Mouse (Mus musculus): Measurements from ENCODE around the gene Mycn. TPM values are rescaled to one million over a fixed set of nuclear protein-coding genes. Genes with fewer than 3 reads are reported as not detected.

Mycn gene
- total RNA-seq, 2 experiments from 2014 or later: 0.62 to 2.0 TPM

- no peak for DNase-seq
Measured at GRCm38 (mm10) chr12:12926975-12927527, 14.7 kb downstream of the Mycn start.

GRCm38 (mm10) chr12:12924446-12924845, 17.3 kb downstream of the Mycn start:
- DNase-seq: no peak

GRCm38 (mm10) chr12:12920166-12921157, 21.3 kb downstream of the Mycn start:
- DNase-seq: no peak

- DNase-seq: no peak
Measured at GRCm38 (mm10) chr12:12916298-12916697, 25.4 kb downstream of the Mycn start.

GRCm38 (mm10) chr12:12910356-12910979, 31.2 kb downstream of the Mycn start:
- DNase-seq: no peak

GRCm38 (mm10) chr12:12909631-12910277, 32.0 kb downstream of the Mycn start:
- no peak for DNase-seq

GRCm38 (mm10) chr12:12906771-12907170, 34.9 kb downstream of the Mycn start:
- no peak for DNase-seq

GRCm38 (mm10) chr12:12906321-12906720, 35.4 kb downstream of the Mycn start:
- no peak for DNase-seq

GRCm38 (mm10) chr12:12905117-12905516, 36.6 kb downstream of the Mycn start:
- no peak for DNase-seq

GRCm38 (mm10) chr12:12904512-12904953, 37.2 kb downstream of the Mycn start:
- DNase-seq: peak; percentile 76 to 91

- DNase-seq: no peak
Measured at GRCm38 (mm10) chr12:12904086-12904485, 37.6 kb downstream of the Mycn start.

- DNase-seq: peak; percentile 6 to 11
Measured at GRCm38 (mm10) chr12:12902403-12902802, 39.3 kb downstream of the Mycn start.

- no peak for DNase-seq
Measured at GRCm38 (mm10) chr12:12898356-12899126, 43.2 kb downstream of the Mycn start.

- no peak for DNase-seq
Measured at GRCm38 (mm10) chr12:12893986-12894385, 47.7 kb downstream of the Mycn start.

- DNase-seq: no peak
Measured at GRCm38 (mm10) chr12:12886191-12886889, 55.4 kb downstream of the Mycn start.
